Mouse (Mus musculus) thymus, postnatal 4 days (tissue): ENCODE data around the gene Rnft1.

Source experiments
- DNase-seq: peaks from one replicate; pipeline ENCODE4 v3.0.0; 2021

The Rnft1 gene

GRCm38 (mm10) chr11:86484101-86484868 is at the start of gene Rnft1:
Gene Rnft1 (plus strand): TSS chr11:86484657.
- DNase-seq = peak; percentile 100

- DNase-seq = peak; percentile 69
These were observed 47.6 kb upstream of the Rnft1 start for GRCm38 (mm10) chr11:86436843-86437242.

GRCm38 (mm10) chr11:86438261-86438660 is 46.2 kb upstream of the Rnft1 start:
- no peak for DNase-seq

- DNase-seq = peak; percentile 76
These were observed 43.7 kb upstream of the Rnft1 start for GRCm38 (mm10) chr11:86440791-86441190.

- no peak for DNase-seq
These were observed 30.5 kb upstream of the Rnft1 start for GRCm38 (mm10) chr11:86453991-86454390.

GRCm38 (mm10) chr11:86457545-86457944 is 26.9 kb upstream of the Rnft1 start:
- no peak for DNase-seq

GRCm38 (mm10) chr11:86458866-86459265 is 25.6 kb upstream of the Rnft1 start:
- no peak for DNase-seq

- DNase-seq = no peak
These were observed 21.9 kb upstream of the Rnft1 start for GRCm38 (mm10) chr11:86462579-86462978.

- peak; percentile 87 for DNase-seq
These were observed 20.2 kb upstream of the Rnft1 start for GRCm38 (mm10) chr11:86464275-86464674.

- DNase-seq = no peak
These were observed 16.1 kb upstream of the Rnft1 start for GRCm38 (mm10) chr11:86468345-86468744.

GRCm38 (mm10) chr11:86468971-86469370 is 15.5 kb upstream of the Rnft1 start:
- DNase-seq = no peak

GRCm38 (mm10) chr11:86471785-86472184 is 12.7 kb upstream of the Rnft1 start:
- DNase-seq = no peak

GRCm38 (mm10) chr11:86472771-86473171 is 11.7 kb upstream of the Rnft1 start:
- DNase-seq = peak; percentile 28

- no peak for DNase-seq
These were observed 10.9 kb upstream of the Rnft1 start for GRCm38 (mm10) chr11:86473576-86473975.

- peak; percentile 76 for DNase-seq
These were observed 553 bp downstream of the Rnft1 start for GRCm38 (mm10) chr11:86484910-86485510.

GRCm38 (mm10) chr11:86490782-86491181 is 6.3 kb downstream of the Rnft1 start:
- no peak for DNase-seq

- no peak for DNase-seq
These were observed 12.9 kb downstream of the Rnft1 start for GRCm38 (mm10) chr11:86497356-86497755.

- DNase-seq = peak; percentile 23
These were observed 13.5 kb downstream of the Rnft1 start for GRCm38 (mm10) chr11:86497908-86498307.

- DNase-seq = no peak
These were observed 16.3 kb downstream of the Rnft1 start for GRCm38 (mm10) chr11:86500795-86501194.

GRCm38 (mm10) chr11:86503121-86503520 is 18.7 kb downstream of the Rnft1 start:
- DNase-seq = no peak

- DNase-seq = no peak
These were observed 22.9 kb downstream of the Rnft1 start for GRCm38 (mm10) chr11:86507334-86507733.

GRCm38 (mm10) chr11:86507991-86508390 is 23.5 kb downstream of the Rnft1 start:
- DNase-seq = no peak

- no peak for DNase-seq
These were observed 32.2 kb downstream of the Rnft1 start for GRCm38 (mm10) chr11:86516620-86517019.

- DNase-seq = no peak
These were observed 32.8 kb downstream of the Rnft1 start for GRCm38 (mm10) chr11:86517229-86517628.

- no peak for DNase-seq
These were observed 35.3 kb downstream of the Rnft1 start for GRCm38 (mm10) chr11:86519751-86520150.
